Mouse (Mus musculus): ENCODE data around the gene Spns2.

GRCm38 (mm10) chr11:72485157-72485556 is 4.5 kb downstream of the Spns2 start:
- no peak for TF ChIP-seq GATA1 (IDR thresholded peaks at IDR 0.05; ENCODE audit: borderline replicate concordance, low read length)
- no peak for TF ChIP-seq FLI1 (IDR thresholded peaks at IDR 0.05; ENCODE audit: low read length)
